Mouse (Mus musculus): ENCODE data around the gene Cdc25b. TPM values are rescaled to one million over a fixed set of nuclear protein-coding genes. Genes with fewer than 3 reads are reported as not detected.

Gene Cdc25b
- polyA plus RNA-seq, 1 experiment from 2014 or later = 48.0 TPM

GRCm38 (mm10) chr2:131203816-131204409, 17.2 kb downstream of the Cdc25b start:
- Histone ChIP-seq H3K36me3 (replicated peaks; ENCODE audit: control insufficient read depth, insufficient read depth, low read depth, low read length) (no peaks in the 10 kb centered on the region), H3K4me2 (ENCODE audit: low read depth, low read length) (no peak overlapping the region), H3K4me1 (ENCODE audit: control insufficient read depth, insufficient read depth, low read length) (no peaks in the 10 kb centered on the region), H3K27ac (replicated peaks; ENCODE audit: low read depth, low read length) (no peak overlapping the region), H3K9me3 (replicated peaks; ENCODE audit: control insufficient read depth, low read length) (no peaks in the 10 kb centered on the region), H3K4me3 (ENCODE audit: low read depth, low read length) (no peak overlapping the region), H3K9ac (replicated peaks; ENCODE audit: low read length) (no peak overlapping the region), H3K27me3 (ENCODE audit: control insufficient read depth, insufficient read depth, low read length) (no peaks in the 10 kb centered on the region)
- 83% methylated on average over 6 of the region's 6 CpGs for WGBS
- ATAC-seq (replicated peaks; ENCODE audit: insufficient number of reproducible peaks, low FRiP score, low TSS enrichment, low read depth) (no peak), DNase-seq (ENCODE audit: low spot score) (no peak)

GRCm38 (mm10) chr2:131204410-131204981, 17.7 kb downstream of the Cdc25b start:
- 41% methylated on average over 7 of the region's 7 CpGs for WGBS
- Histone ChIP-seq H3K27me3 (ENCODE audit: control insufficient read depth, insufficient read depth, low read length) (no peaks in the 10 kb centered on the region), H3K27ac (replicated peaks; ENCODE audit: low read depth, low read length) (no peak overlapping the region), H3K9me3 (replicated peaks; ENCODE audit: control insufficient read depth, low read length) (no peaks in the 10 kb centered on the region), H3K4me3 (ENCODE audit: low read depth, low read length) (no peak overlapping the region), H3K36me3 (replicated peaks; ENCODE audit: control insufficient read depth, insufficient read depth, low read depth, low read length) (no peaks in the 10 kb centered on the region), H3K9ac (replicated peaks; ENCODE audit: low read length) (peak overlapping the region; percentile 29; the same call in 1 of the 2 replicates), H3K4me2 (ENCODE audit: low read depth, low read length) (no peak overlapping the region), H3K4me1 (ENCODE audit: control insufficient read depth, insufficient read depth, low read length) (no peaks in the 10 kb centered on the region)
- 0 out of 2 replicates have a peak, but pooled peaks have one; percentile 24 for ATAC-seq (replicated peaks; ENCODE audit: insufficient number of reproducible peaks, low FRiP score, low TSS enrichment, low read depth)
- DNase-seq (ENCODE audit: low spot score) = peak; percentile 37

GRCm38 (mm10) chr2:131205521-131206182, 18.9 kb downstream of the Cdc25b start:
- no peaks in the 10 kb centered on the region for H3K36me3 ChIP-seq (replicated peaks; ENCODE audit: control insufficient read depth, insufficient read depth, low read depth, low read length)
- no peaks in the 10 kb centered on the region for H3K4me1 ChIP-seq (ENCODE audit: control insufficient read depth, insufficient read depth, low read length)
- no peak for ATAC-seq (replicated peaks; ENCODE audit: insufficient number of reproducible peaks, low FRiP score, low TSS enrichment, low read depth)
- DNase-seq (ENCODE audit: low spot score) = no peak
- no peaks in the 10 kb centered on the region for H3K27me3 ChIP-seq (ENCODE audit: control insufficient read depth, insufficient read depth, low read length)
- no peak overlapping the region for H3K9ac ChIP-seq (replicated peaks; ENCODE audit: low read length)
- no peaks in the 10 kb centered on the region for H3K9me3 ChIP-seq (replicated peaks; ENCODE audit: control insufficient read depth, low read length)
- no peak overlapping the region for H3K27ac ChIP-seq (replicated peaks; ENCODE audit: low read depth, low read length)
- H3K4me3 ChIP-seq (ENCODE audit: low read depth, low read length) = no peak overlapping the region
- no peak overlapping the region for H3K4me2 ChIP-seq (ENCODE audit: low read depth, low read length)
- WGBS = 86% methylated on average over 8 of the region's 8 CpGs

GRCm38 (mm10) chr2:131206778-131207177, 20.0 kb downstream of the Cdc25b start, which contains the start of gene Ap5s1:
TSS of gene Ap5s1 (plus strand) at chr2:131207078.
- DNase-seq (ENCODE audit: low spot score) (no peak), ATAC-seq (replicated peaks; ENCODE audit: insufficient number of reproducible peaks, low FRiP score, low TSS enrichment, low read depth) (no peak)
- no peak within 1 kb of the TSS for H3K4me2 ChIP-seq (ENCODE audit: low read depth, low read length)
- H3K9ac ChIP-seq (replicated peaks; ENCODE audit: low read length) = no peak within 1 kb of the TSS
- H3K4me3 ChIP-seq (ENCODE audit: low read depth, low read length) = no peak within 1 kb of the TSS
- H3K36me3 ChIP-seq (replicated peaks; ENCODE audit: control insufficient read depth, insufficient read depth, low read depth, low read length) = no peaks in the 10 kb centered on the region
- no peaks in the 10 kb centered on the region for H3K9me3 ChIP-seq (replicated peaks; ENCODE audit: control insufficient read depth, low read length)
- WGBS = 80% methylated on average over 4 of the region's 4 CpGs
- peaks cover 3% of the 10 kb centered on the region for H3K4me1 ChIP-seq (ENCODE audit: control insufficient read depth, insufficient read depth, low read length)
- no peak within 1 kb of the TSS for H3K27ac ChIP-seq (replicated peaks; ENCODE audit: low read depth, low read length)
- H3K27me3 ChIP-seq (ENCODE audit: control insufficient read depth, insufficient read depth, low read length) = no peaks in the 10 kb centered on the region

- Histone ChIP-seq H3K4me2 (ENCODE audit: low read depth, low read length) (no peak overlapping the region), H3K4me1 (ENCODE audit: control insufficient read depth, insufficient read depth, low read length) (peaks cover 3% of the 10 kb centered on the region), H3K4me3 (ENCODE audit: low read depth, low read length) (no peak overlapping the region), H3K27ac (replicated peaks; ENCODE audit: low read depth, low read length) (no peak overlapping the region), H3K9me3 (replicated peaks; ENCODE audit: control insufficient read depth, low read length) (no peaks in the 10 kb centered on the region), H3K9ac (replicated peaks; ENCODE audit: low read length) (no peak overlapping the region), H3K27me3 (ENCODE audit: control insufficient read depth, insufficient read depth, low read length) (no peaks in the 10 kb centered on the region), H3K36me3 (replicated peaks; ENCODE audit: control insufficient read depth, insufficient read depth, low read depth, low read length) (no peaks in the 10 kb centered on the region)
- DNase-seq (ENCODE audit: low spot score) = no peak
- 89% methylated on average over 2 of the region's 2 CpGs for WGBS
- no peak for ATAC-seq (replicated peaks; ENCODE audit: insufficient number of reproducible peaks, low FRiP score, low TSS enrichment, low read depth)
Measured at GRCm38 (mm10) chr2:131208356-131208755, 21.6 kb downstream of the Cdc25b start.

- H3K4me3 ChIP-seq (ENCODE audit: low read depth, low read length) = no peak overlapping the region; the same call in 1 of the 2 replicates
- 73% methylated on average over 4 of the region's 4 CpGs for WGBS
- H3K9ac ChIP-seq (replicated peaks; ENCODE audit: low read length) = peak overlapping the region; percentile 75
- ATAC-seq (replicated peaks; ENCODE audit: insufficient number of reproducible peaks, low FRiP score, low TSS enrichment, low read depth) (0 out of 2 replicates have a peak, but pooled peaks have one; percentile 1), DNase-seq (ENCODE audit: low spot score) (no peak)
- H3K27ac ChIP-seq (replicated peaks; ENCODE audit: low read depth, low read length) = no peak overlapping the region
- H3K36me3 ChIP-seq (replicated peaks; ENCODE audit: control insufficient read depth, insufficient read depth, low read depth, low read length) = no peaks in the 10 kb centered on the region
- H3K4me2 ChIP-seq (ENCODE audit: low read depth, low read length) = peak overlapping the region; percentile 59
- peaks cover 3% of the 10 kb centered on the region for H3K4me1 ChIP-seq (ENCODE audit: control insufficient read depth, insufficient read depth, low read length)
- no peaks in the 10 kb centered on the region for H3K9me3 ChIP-seq (replicated peaks; ENCODE audit: control insufficient read depth, low read length)
- H3K27me3 ChIP-seq (ENCODE audit: control insufficient read depth, insufficient read depth, low read length) = no peaks in the 10 kb centered on the region
Measured at GRCm38 (mm10) chr2:131209125-131209795, 22.5 kb downstream of the Cdc25b start.

- DNase-seq (ENCODE audit: low spot score) (peak; percentile 94), ATAC-seq (replicated peaks; ENCODE audit: insufficient number of reproducible peaks, low FRiP score, low TSS enrichment, low read depth) (peak; percentile 96)
- Histone ChIP-seq H3K36me3 (replicated peaks; ENCODE audit: control insufficient read depth, insufficient read depth, low read depth, low read length) (no peaks in the 10 kb centered on the region), H3K4me1 (ENCODE audit: control insufficient read depth, insufficient read depth, low read length) (peaks cover 3% of the 10 kb centered on the region), H3K27ac (replicated peaks; ENCODE audit: low read depth, low read length) (peak overlapping the region; percentile 61; the same call in 1 of the 2 replicates), H3K9me3 (replicated peaks; ENCODE audit: control insufficient read depth, low read length) (no peaks in the 10 kb centered on the region), H3K4me2 (ENCODE audit: low read depth, low read length) (peak overlapping the region; percentile 59), H3K27me3 (ENCODE audit: control insufficient read depth, insufficient read depth, low read length) (no peaks in the 10 kb centered on the region), H3K9ac (replicated peaks; ENCODE audit: low read length) (peak overlapping the region; percentile 75), H3K4me3 (ENCODE audit: low read depth, low read length) (peak overlapping the region; percentile 56)
- 2% methylated on average over 50 of the region's 50 CpGs for WGBS
Measured at GRCm38 (mm10) chr2:131209969-131210792, 23.4 kb downstream of the Cdc25b start.

All from embryonic facial prominence, embryonic 11.5 days (tissue).